Mouse (Mus musculus): ENCODE results near the gene Fbxo17.

Gene Fbxo17

DNA sequence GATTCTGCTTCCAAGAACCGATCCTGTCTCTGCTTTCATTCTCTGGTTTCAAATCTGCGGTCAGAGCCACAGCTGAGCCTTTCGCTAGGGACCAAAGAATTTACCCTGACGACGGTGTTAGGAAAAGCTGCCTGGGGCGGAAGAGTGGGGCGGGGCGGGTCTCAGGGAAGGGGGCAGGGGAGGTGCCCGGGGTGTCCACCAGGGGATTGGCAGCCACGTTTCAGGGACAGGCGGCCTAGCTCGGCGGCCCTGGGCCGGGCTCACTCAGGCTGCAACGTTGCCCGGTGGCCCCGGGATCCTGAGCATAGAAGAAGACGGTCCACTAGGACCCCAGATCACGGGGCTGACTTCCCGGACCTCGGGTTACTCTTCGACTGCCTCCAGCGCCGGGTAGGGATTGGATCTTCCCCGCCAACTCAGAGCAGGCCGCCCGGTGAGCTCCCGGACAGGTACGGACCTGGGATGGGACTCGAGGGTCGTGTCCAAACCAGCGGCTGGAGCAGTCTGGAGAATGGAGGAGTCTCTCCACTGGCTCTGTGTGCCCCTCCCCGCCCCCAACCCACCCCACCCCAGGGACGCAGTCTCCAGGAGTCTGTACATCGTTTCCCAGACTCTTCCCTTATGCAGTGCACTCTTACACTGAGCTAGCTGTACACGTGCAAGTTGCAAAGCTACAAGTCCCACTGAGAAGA, at the start of gene Fbxo17:
Gene Fbxo17, plus strand, starts transcription at position 215 of the 692 bp plus-strand sequence.
- TF ChIP-seq GATA4 (IDR thresholded peaks at IDR 0.05; ENCODE audit: insufficient replicate concordance, low read length) = no peak

DNA sequence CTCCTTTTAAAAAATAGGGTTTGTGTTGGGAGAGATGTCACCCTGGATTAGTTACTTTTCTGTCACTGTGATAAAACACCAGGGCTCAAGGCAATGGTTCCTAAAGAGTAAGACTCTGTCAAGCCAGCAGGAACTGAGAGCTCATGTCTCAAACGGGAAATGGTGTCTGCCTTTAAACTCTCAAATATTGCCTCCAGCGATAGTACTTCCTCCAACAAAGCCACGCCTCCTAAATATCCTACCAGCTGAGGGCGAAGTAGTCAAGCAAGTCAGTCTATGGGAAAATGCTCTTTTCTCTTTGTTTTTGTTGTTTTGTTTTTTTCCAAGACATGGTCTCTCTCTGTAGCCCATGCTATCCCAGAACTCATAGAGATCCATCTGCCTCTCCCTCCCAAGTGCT, 45.4 kb upstream of the Fbxo17 start:
- TF ChIP-seq GATA4 (IDR thresholded peaks at IDR 0.05; ENCODE audit: insufficient replicate concordance, low read length) = no peak

DNA sequence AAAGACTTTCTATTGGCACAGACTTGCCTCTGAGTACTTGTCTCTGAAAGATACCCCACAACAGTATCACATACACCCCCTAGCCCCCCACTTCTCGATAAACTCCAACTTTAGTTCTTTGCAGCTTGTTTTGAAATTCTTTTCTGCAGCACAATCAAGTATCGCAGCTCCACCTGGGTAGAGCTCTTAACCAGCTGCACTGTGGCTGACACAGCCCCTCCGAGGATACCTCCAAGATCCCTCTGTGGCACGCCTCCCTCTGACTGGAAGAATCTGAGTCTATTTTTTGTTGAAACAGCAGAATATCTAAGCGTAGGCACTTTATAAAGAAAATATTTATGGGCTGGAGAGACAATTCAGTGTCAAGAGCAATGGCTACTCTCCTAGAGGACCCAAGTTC, 44.3 kb upstream of the Fbxo17 start:
- TF ChIP-seq GATA4 (IDR thresholded peaks at IDR 0.05; ENCODE audit: insufficient replicate concordance, low read length) = no peak

DNA sequence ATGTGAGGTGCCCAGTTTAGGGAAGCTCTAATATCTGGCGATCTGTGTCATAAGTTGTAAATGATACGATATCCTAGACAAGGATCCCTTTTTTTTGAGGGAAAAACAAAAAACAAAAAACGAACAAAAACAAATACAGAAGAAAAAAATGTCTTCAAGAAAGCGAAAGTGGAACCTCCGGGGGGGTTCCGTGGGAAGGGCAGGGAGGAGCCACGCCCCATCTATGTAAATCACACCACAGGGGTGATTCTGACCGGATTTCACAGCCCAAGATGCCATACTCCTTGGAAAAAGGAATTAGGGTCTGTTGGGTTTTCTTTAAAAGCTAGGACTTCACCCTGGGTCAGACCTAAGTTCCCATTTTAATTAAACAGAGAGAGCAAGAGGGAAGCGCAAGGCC, 41.6 kb upstream of the Fbxo17 start:
- no peak for TF ChIP-seq GATA4 (IDR thresholded peaks at IDR 0.05; ENCODE audit: insufficient replicate concordance, low read length)

DNA sequence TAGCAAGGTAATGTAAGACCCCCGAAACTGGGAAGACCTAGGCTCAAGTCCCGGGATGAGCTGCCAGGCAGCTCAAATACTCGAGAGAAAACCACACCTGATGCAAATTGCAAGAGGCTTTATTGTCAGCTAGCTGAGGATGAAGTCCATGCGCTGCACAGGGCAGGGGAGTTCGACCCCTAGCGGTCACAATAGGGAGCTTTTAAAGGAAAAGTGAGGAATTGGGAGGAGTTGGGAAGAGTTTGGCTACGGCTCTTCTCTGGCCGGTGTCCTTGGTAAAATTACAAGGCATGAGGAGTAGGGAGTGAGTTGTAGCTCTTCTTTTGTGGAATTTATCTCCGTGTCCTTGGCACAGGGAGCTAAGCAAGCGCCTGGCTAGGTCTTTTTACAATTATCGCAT, 40.9 kb upstream of the Fbxo17 start:
- TF ChIP-seq GATA4 (IDR thresholded peaks at IDR 0.05; ENCODE audit: insufficient replicate concordance, low read length) = no peak

DNA sequence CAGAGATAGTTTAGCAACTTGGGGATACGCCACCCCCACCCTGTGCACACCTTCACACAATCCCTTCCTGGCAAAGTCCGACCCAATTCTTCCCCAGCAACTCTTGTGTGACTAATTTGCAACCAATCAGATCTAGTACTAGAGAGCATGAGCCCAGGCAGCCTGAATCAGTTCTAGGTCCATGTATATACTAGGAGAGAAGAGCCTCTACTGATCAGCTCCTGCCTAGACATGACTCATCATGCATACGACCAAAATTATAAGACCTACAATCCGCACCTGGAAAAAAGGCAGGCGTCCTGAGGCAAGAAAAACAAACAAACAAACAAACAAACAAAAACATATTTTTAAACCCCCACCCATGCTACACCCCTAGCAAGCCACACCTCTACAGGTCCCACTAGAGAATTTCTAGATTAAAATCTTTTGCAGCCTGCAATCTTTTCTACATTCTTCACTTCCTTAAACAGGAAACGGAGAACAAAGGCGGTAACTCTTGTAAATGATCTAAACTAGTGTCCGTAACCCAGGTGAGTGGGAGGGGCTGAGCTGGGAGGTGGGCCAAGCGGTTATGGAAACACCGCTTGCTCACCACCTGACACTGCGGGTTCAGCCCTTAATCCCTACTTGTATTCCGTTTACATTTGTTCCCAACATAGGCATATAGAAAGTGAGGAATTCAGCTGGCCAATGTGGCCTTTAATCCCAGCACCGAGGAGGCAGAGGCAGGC, 39.6 kb upstream of the Fbxo17 start:
- TF ChIP-seq GATA4 (IDR thresholded peaks at IDR 0.05; ENCODE audit: insufficient replicate concordance, low read length) = no peak

DNA sequence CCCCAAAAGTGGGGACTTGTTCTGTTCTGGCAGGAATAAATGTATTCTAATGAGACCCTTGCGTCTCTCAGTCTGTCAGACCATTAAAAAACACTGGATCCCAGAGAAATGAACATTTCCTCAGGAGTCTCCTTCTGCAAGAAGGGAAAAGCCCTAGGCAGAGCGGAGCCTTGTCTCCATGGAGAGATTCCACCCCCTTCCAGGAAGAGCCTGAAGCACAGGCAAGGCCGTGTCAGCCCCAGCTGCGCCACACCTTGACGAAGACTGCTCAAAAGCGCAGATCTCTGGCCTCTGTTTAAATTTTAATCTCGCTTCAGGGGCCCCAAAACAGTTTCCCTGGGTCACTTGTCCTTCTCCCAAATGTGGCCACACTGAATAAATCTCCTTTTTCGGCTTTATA, 39.0 kb upstream of the Fbxo17 start:
- TF ChIP-seq GATA4 (IDR thresholded peaks at IDR 0.05; ENCODE audit: insufficient replicate concordance, low read length) = no peak

DNA sequence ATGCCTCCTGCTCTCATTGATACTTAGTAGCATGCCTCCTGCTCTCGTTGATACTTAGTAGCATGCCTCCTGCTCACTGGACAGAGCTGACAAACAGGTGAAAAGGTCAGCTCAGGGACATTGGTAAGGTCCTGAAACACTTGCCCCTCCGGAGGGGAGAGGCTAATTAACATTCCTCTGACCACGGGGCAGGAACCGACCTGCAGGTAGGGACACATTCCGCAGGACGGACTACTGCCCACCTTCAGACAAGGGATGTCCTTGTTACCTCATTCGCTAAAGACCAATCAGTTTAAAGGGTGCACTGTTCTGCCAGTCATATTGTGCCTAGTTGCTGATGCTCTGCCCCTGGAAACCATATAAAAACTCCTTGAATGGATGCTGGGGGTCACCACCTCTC, 25.5 kb upstream of the Fbxo17 start:
- no peak for TF ChIP-seq GATA4 (IDR thresholded peaks at IDR 0.05; ENCODE audit: insufficient replicate concordance, low read length)

DNA sequence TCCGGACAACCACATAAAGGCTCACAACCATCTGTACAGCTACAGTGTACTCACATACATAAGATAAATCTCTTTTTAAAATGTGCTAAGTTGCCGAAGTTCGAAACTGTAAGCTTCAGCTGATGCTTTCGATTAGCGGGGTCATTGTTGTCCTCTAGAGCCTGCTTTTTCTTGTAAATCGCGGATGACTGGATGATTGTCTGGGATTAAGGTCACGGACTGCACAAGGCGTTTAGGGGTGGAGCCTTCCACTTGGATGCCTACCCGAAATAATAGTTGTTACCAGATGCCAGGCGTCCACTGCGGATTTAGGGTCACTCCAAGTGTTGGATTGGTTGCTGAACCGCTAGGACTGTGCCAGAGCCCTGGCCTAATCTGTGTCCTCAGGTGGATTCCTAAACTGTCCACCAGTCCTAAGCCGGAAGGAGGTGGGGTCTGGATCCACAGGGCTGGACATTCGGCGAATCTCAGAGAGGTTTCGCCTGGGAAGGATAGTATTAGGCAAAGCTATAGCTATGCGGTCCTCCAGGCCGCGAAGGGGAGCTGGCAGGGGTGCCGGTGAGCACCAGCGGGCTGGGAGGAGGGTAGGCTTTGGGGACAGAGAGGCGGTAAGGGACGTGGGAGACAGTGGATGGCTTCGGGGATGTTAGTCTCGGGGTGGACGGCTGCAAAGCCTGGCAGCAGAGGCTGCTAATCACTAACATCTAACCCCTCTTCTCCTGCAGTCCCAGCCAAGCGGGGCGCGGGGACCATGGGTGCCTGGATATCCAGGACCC, 23.9 kb upstream of the Fbxo17 start, which contains the start of gene Fbxo27:
Gene Fbxo27, plus strand, starts transcription at position 305 of the 776 bp plus-strand sequence.
- TF ChIP-seq GATA4 (IDR thresholded peaks at IDR 0.05; ENCODE audit: insufficient replicate concordance, low read length) = no peak

DNA sequence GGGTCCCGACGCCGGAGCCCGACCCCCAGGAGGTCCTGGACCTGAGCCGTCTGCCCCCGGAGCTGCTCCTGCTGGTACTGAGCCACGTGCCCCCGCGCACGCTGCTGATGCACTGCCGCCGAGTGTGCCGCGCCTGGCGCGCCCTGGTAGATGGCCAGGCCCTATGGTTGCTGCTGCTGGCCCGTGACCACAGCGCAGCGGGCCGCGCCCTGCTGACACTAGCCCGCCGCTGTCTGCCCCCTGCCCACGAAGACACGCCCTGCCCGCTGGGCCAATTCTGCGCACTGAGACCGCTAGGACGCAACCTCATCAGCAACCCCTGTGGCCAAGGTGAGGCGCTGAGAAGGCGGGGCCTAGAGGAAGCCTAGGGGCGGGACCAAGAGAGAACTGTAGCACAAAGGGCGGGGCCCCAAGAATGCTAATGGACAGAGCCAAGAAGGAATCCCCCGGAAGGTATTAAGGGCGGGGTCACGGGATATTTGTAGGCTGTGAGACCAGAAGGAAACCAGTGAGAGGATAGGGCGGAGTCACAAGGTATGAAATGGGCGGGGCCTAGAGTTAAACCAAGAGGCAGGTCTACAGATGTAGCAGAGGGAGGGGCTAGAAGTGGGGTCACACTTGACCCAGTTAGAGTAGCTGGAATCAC, 23.2 kb upstream of the Fbxo17 start:
- TF ChIP-seq GATA4 (IDR thresholded peaks at IDR 0.05; ENCODE audit: insufficient replicate concordance, low read length) = no peak

DNA sequence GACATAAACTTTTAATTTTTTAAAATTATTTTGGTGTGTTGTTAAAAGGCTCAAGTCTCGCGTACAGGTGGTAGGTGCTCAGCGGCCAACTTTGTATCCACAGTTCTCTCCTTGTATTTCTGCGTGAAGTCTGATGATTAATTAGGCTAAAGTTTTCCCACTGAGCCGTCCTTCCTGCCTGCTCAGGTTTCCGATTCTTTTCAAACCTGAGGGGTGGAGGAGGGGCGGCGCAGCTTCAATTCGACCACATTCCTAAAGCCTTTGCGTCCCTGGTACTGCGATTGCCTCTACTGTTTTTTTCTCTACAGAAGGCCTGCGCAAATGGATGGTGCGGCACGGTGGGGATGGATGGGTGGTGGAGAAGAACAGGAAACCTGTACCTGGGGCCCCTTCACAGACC, 22.2 kb upstream of the Fbxo17 start:
- no peak for TF ChIP-seq GATA4 (IDR thresholded peaks at IDR 0.05; ENCODE audit: insufficient replicate concordance, low read length)

DNA sequence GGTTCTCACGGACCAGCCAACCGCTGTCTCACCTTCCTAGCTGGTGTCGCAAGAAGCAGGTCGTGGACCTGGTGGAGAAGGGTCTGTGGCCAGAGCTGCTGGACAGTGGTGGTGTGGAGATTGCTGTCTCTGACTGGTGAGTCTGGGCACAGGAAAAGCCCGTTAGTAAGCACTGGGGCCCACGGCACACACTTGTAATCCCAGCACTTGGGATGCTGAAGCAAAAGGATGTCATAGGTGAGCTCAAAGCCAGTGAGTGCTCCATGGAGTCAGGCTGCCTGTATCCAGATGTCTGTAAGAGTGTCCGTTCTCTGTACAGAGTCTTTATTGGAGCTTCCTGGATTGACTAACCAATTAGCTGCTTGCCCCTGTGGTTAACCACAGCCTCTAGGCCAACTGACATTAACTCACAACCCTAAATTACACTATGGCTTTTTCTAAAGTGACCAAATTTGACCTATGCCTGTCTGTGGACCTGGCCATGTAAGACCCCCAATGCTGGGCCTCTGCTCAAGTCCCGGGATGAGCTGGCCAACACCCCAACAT, 21.6 kb upstream of the Fbxo17 start:
- TF ChIP-seq GATA4 (IDR thresholded peaks at IDR 0.05; ENCODE audit: insufficient replicate concordance, low read length) = no peak

DNA sequence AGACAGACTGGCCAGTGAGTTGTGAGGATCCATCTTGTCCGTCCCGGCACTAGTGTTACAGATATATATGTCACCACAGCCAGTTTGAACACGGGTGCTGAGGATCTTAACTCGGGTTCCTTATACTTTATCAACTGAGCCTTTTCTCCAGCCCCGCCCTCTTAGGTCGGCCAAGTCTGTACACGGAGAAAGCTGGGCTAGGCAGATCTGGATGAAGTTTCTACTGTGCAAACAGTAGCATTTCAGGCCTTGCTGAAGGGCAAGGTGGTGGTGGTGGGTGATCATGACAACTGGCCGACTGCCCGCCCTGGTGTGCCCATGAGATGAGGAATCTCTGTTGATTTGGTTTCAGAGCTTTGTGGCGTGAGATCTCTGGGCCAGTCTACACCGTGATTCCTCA, 19.3 kb upstream of the Fbxo17 start:
- TF ChIP-seq GATA4 (IDR thresholded peaks at IDR 0.05; ENCODE audit: insufficient replicate concordance, low read length) = no peak

DNA sequence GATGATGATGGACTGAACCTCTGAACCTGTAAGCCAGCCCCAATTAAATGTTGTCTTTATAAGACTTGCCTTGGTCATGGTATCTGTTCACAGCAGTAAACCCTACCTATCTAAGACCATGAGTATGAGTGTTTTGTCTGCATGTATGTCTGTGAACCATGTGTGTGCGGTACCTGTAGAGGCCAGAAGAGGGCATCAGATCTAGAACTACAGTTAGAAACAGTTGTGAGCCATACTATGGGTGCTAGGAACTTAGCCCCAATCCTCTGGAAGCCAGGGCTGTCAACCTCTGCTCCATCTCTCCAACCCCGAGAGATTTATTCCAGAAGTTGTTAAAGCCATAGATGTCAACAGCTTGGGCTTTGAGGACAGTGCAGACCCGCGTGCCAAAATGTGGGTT, 16.3 kb upstream of the Fbxo17 start:
- TF ChIP-seq GATA4 (IDR thresholded peaks at IDR 0.05; ENCODE audit: insufficient replicate concordance, low read length) = no peak

DNA sequence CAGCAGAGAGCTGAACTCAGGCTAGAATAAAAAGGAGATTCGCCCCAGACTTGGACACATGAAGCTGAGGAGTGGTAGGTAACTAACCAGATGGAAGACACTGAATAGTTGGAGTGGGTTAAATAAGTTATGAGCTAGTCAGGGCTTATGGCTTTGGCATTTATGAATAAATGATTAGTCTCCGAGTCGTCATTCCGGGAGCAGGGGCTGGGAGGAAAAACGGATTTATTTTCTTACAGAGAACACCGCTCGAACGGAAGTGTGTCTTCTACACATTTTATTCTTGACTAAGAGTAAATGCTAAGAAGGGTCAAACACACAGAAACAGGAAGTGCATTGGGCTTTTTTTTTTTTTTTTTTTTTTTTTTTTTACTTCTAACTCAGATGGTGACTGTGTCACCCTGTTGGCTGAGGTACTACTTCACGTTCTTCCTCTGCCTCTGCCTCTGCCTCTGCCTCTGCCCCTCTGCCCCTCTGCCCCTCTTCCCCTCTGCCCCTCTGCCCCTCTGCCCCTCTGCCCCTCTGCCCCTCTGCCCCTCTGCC, 13.9 kb upstream of the Fbxo17 start:
- TF ChIP-seq GATA4 (IDR thresholded peaks at IDR 0.05; ENCODE audit: insufficient replicate concordance, low read length) = no peak

All from liver, adult (tissue).